Mouse (Mus musculus): ENCODE measurements around the gene Ogfod3.

DNA sequence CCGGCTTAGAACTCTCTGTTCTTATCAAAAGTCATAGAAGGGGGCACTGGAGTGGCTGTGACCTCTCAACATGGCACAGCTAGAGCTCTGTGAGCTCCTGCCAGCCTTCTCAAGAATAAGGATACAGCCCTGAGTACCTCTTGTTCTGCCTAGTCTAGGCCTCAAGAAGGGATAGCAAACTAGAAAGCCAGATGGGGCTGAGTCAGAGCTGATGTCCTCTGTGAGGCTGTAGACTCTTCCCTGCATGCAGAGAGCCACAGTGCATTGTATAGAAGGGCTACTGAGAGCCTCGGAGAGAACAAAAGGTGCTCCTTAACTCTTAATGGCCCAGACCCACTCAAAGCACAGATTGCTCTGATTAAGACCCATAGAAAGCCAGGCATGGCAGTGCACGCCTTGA lies 30.3 kb downstream of the Ogfod3 start:
- TF ChIP-seq CTCF (IDR thresholded peaks at IDR 0.05; ENCODE audit: borderline replicate concordance, insufficient read depth, low read depth, low read length) (no peak), POLR2A (IDR thresholded peaks at IDR 0.05; ENCODE audit: borderline replicate concordance, insufficient read depth, low read length) (no peak)

Measured in cerebellum, adult 2 months (tissue).